Mouse (Mus musculus): ENCODE measurements at regions not wholly inside any gene's neighbourhood (a gene's known extent, or its start where the extent isn't known, plus 50 kb on each side); places are given as distances from the start of the nearest gene placed in this dataset.

DNA sequence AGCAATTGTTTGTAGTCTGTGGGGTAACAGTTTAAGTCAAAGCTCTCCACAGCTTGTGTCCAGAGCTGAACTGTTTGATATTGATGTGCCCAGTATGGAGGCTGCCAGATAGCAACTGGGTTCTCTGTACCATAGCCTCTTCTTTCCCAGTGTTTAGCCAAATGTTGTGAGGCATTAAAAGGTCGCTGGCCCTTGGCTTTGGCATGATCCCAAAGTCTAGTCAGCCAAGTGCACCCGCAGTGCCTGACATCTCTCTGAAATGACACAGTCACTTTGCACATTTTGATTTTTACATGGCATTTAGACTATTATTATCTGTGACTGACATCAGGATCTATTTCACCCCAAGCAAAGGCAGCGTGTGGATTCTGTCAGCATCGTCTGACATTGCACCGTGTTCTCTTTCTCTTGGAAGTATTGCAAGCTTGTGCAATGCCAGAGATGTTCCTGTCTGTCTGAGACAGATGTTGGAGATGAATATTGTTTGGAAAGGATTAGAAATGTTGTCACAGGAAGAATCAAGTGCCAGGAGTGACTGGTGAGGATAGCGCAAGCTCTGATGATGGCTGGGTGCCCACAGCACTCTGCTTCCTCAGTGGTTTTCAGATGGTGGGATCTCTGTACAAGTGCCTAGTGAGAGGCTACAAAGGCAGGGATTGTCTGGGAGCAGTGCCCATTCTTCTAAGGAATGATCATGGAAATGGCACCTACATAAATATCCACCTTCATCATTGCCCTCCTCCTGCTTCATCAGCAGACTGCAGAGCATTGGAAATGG, 289.3 kb upstream of the Shh start:
- TF ChIP-seq CTCF (IDR thresholded peaks at IDR 0.05; ENCODE audit: extremely low read depth, insufficient read length, insufficient replicate concordance, low read depth, low read length) (no peak), POLR2A (IDR thresholded peaks at IDR 0.05; ENCODE audit: low read depth, low read length) (no peak)
